Mouse (Mus musculus) cerebellum, adult 2 months (tissue): ENCODE data around the gene Creg1.

Experiments used
- CTCF ChIP-seq: fragments of 200-500 bp; IDR thresholded peaks from 2 replicates; pipeline ENCODE4 v1.5.1; 2011; ENCODE audit warnings: low read depth, mild to moderate bottlenecking, control low read depth, low read length, moderate library complexity, borderline replicate concordance; ENCODE audit not compliant: insufficient read depth
- POLR2A ChIP-seq: fragments of 200-500 bp; IDR thresholded peaks from 2 replicates; pipeline ENCODE4 v1.6.1; 2011; ENCODE audit warnings: low read length, control low read depth, borderline replicate concordance; ENCODE audit not compliant: insufficient read depth

DNA sequence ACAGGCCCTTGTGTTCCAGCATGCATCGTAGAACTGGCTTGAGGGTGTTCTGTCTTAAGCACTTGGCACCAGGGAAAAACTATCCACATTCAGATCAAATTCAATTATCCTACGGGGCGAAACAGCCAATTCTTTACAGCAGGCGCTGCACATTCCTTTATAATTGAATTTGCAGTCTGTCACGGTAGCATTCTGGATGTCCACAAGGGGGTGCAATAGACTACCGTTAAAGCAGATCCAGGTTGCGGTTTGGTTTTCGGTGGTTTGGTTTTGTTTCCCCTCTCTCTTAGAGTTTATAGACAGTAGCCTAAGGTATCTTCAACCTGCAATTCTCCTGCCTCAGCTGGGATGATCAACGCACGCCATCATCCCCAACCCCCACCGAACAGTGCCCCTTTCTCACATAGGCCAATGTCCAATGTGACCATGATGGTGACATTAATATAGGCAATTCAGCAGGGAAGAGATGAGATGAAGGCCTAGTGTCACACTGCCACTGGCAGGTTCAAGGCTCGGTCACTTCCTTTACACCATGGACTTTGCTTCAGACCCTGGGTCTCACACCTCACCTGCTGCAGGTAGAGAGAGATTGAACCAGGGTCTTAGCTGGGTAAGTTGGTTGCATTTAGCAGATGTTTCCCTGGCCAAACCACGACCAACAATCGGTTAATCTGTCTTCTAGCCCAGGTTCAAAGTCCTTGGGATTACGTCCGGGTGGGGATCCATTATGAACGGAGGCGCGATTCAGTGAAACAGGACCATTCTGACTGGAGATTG is 12.2 kb downstream of the Creg1 start:
- TF ChIP-seq POLR2A (no peak), CTCF (peak; percentile 63; the same call in 1 of the 2 replicates)
